Mouse (Mus musculus): ENCODE measurements around the gene Numb.

GRCm38 (mm10) chr12:83790749-83791148 is 131.0 kb downstream of the Numb start:
- no peak for TF ChIP-seq CTCF (IDR thresholded peaks at IDR 0.05; ENCODE audit: borderline replicate concordance, control insufficient read depth, extremely low read depth, insufficient read depth, low read length, poor library complexity)
- no peak for TF ChIP-seq POLR2A (IDR thresholded peaks at IDR 0.05; ENCODE audit: control insufficient read depth, extremely low read depth, insufficient read depth, low read length, poor library complexity)
